Mouse (Mus musculus) kidney, embryonic 14.5 days (tissue): Measurements from ENCODE around the gene Tmem143. TPM values are rescaled to one million over a fixed set of nuclear protein-coding genes. Genes with fewer than 3 reads are reported as not detected.

Source experiments
- ATAC-seq: fragments of 200-750 bp; cut with Nextera tagmentation; 2 replicates; pipeline ENCODE4 v1.8.0; 2017; ENCODE audit warnings: moderate number of reproducible peaks, mild to moderate bottlenecking, moderate TSS enrichment, moderate library complexity; ENCODE audit not compliant: low FRiP score, low TSS enrichment
- H3K27ac ChIP-seq: fragments of 300-500 bp; sonication (generic); 2 replicates; pipeline ENCODE4 v1.5.1; 2014; ENCODE audit warnings: low read depth, mild to moderate bottlenecking, low read length, moderate library complexity, mixed read lengths
- H3K27me3 ChIP-seq: fragments of 300-500 bp; sonication (generic); 2 replicates; pipeline ENCODE4 v1.6.1; 2014; ENCODE audit warnings: mild to moderate bottlenecking, low read length; ENCODE audit not compliant: control insufficient read depth, insufficient read depth
- H3K36me3 ChIP-seq: fragments of 300-500 bp; sonication (generic); 2 replicates; pipeline ENCODE4 v1.6.1; 2014; ENCODE audit warnings: low read length, mixed read lengths; ENCODE audit not compliant: control insufficient read depth, insufficient read depth
- H3K4me1 ChIP-seq: fragments of 300-500 bp; sonication (generic); 2 replicates; pipeline ENCODE4 v1.6.1; 2014; ENCODE audit warnings: low read length, mixed read lengths; ENCODE audit not compliant: control insufficient read depth, insufficient read depth
- H3K4me2 ChIP-seq: fragments of 300-500 bp; sonication (generic); replicated peaks from 2 replicates; pipeline ENCODE4 v1.6.1; 2014; ENCODE audit warnings: low read depth, mild to moderate bottlenecking, low read length
- H3K4me3 ChIP-seq: fragments of 300-500 bp; sonication (generic); 2 replicates; pipeline ENCODE4 v1.5.1; 2014; ENCODE audit warnings: mild to moderate bottlenecking, low read length
- H3K9ac ChIP-seq: fragments of 300-500 bp; sonication (generic); 2 replicates; pipeline ENCODE4 v1.6.1; 2014; ENCODE audit warnings: low read depth, mild to moderate bottlenecking, low read length, moderate library complexity
- H3K9me3 ChIP-seq: fragments of 300-500 bp; sonication (generic); 2 replicates; pipeline ENCODE4 v1.6.1; 2016; ENCODE audit warnings: low read length; ENCODE audit not compliant: control insufficient read depth
- WGBS: fragments of 180-500 bp; shearing (Covaris S2); extraction: QIAGEN DNeasy Blood & Tissue Kit; methylation state at CpG from one replicate; pipeline ENCODE4 v1.1.7; 2014; 5-methylcytosine and 5-hydroxymethylcytosine counted together
- polyA plus RNA-seq: library from polyadenylated mRNA; unstranded; fragments of >200 nt; fragmentation: Nextera tagmentation; extraction: Ambion mirVana; gene quantifications from 2 replicates; pipeline ENCODE4 v1.2.1, GENCODE M21; 2014

Gene Tmem143
- polyA plus RNA-seq = 4.5 and 5.0 TPM in 2 replicates

DNA sequence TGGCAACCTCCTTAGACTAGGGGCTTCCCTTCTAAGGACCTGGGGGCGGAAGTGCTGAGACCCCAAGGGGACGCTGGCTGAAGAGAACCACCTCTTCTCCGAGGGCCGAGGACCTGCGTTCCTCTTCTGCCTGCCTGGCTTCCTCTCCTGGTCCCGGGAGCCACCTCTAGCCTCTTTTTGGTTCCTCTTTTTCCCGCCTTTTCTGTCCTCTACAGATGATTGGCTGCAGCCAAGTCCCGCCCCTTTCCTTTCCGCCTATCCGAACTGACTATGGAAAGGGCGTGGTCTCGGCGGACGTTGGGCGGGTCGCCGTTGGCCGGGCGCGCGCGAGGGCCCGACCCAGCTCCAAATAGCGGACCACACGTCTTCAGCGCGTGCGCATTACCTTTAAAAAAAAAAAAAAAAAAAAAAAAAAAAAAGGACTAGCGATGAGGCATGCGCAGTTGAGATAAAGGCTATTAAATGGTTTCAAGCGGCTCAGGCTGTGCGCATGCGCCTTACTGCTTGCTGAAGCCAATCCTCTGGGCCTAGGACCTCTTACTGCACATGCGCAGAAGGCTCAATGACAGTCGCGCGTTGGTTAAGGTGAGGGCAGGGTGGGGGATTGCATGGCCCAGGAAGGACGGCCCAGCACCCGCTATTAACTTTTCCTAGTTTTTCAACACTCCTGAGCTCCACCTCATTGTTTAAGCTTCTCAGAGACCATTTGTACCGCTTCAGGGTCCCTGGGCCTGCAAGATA is at the start of gene Tmem143, which contains the start of gene Syngr4:
Tmem143 (plus strand) TSS at position 425 of the 741 bp plus-strand sequence.
Syngr4 (minus strand) TSS at position 198 of the 741 bp plus-strand sequence.
- ATAC-seq = peak; percentile 86
- H3K36me3 ChIP-seq = no peaks in the 10 kb centered on the region
- WGBS = 1% methylated on average over 40 of the region's 40 CpGs
- H3K27ac ChIP-seq = peak within 1 kb of the TSS; percentile 57; the same call in 1 of the 2 replicates
- no peaks in the 10 kb centered on the region for H3K4me1 ChIP-seq
- no peaks in the 10 kb centered on the region for H3K27me3 ChIP-seq
- no peaks in the 10 kb centered on the region for H3K9me3 ChIP-seq
- H3K4me3 ChIP-seq = peak within 1 kb of the TSS; percentile 37
- H3K4me2 ChIP-seq = peak within 1 kb of the TSS; percentile 71
- H3K9ac ChIP-seq = peak within 1 kb of the TSS; percentile 54

DNA sequence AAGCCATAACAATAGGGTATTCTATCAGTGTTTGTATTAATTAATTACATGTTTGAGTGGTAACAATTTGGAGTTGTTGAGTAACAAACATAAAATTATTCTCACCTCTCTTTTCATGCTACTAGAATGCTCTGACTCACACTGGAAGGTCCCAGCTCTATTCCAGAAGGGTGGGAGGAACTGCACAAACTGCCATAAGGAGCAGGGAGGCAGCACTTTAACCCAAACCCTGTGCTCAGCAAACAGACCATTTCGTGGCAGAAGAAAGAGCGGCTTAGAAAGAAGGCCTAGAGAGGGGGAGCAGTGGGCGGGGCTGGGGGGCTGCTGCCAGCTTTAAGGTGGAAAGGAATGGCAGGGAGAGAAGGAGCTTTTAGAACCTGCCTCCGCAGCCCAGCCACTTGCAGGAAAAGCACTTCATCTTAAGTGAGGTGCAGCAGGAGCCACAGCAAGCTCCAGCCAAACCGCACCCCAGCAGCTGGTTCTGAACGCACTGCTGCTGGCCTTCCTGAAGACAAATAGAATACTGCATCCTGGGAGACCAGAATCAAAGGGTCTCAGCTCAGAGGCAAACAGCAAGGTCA is 48.2 kb upstream of the Tmem143 start:
- whole genome bisulfite sequencing = 17% methylated on average over 6 of the region's 6 CpGs
- no peaks in the 10 kb centered on the region for H3K4me1 ChIP-seq
- no peaks in the 10 kb centered on the region for H3K27me3 ChIP-seq
- ATAC-seq = no peak
- H3K36me3 ChIP-seq = no peaks in the 10 kb centered on the region
- H3K9ac ChIP-seq = 0 out of 2 replicates have a peak overlapping the region, but pooled peaks have one; percentile 7
- H3K27ac ChIP-seq = no peak overlapping the region
- H3K4me2 ChIP-seq = no peak overlapping the region
- H3K4me3 ChIP-seq = no peak overlapping the region
- no peaks in the 10 kb centered on the region for H3K9me3 ChIP-seq

DNA sequence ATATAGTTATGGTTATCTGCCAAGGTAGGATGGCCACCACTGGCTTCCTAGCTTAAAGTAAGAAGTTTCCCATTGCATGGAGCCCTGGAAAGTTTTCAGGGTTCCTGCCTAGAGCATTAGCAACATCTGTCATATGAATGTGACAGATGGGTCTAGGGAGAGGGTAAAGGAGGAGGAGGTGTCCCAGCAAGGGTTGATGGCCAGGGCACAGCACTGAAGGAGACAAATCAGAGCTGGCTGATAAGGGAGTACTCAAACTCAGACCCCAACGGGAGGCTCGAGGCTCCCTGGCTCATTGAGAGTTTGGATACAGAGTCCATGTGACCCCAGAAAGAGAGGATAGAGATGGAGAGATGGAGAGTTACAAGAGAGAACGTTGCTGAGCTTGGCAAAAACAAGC is 46.1 kb upstream of the Tmem143 start:
- H3K9me3 ChIP-seq = no peaks in the 10 kb centered on the region
- WGBS = 82% methylated on average over 3 of the region's 3 CpGs
- H3K27ac ChIP-seq = no peak overlapping the region
- no peaks in the 10 kb centered on the region for H3K36me3 ChIP-seq
- no peak for ATAC-seq
- H3K4me2 ChIP-seq = no peak overlapping the region
- no peaks in the 10 kb centered on the region for H3K4me1 ChIP-seq
- no peaks in the 10 kb centered on the region for H3K27me3 ChIP-seq
- no peak overlapping the region for H3K4me3 ChIP-seq
- H3K9ac ChIP-seq = no peak overlapping the region

DNA sequence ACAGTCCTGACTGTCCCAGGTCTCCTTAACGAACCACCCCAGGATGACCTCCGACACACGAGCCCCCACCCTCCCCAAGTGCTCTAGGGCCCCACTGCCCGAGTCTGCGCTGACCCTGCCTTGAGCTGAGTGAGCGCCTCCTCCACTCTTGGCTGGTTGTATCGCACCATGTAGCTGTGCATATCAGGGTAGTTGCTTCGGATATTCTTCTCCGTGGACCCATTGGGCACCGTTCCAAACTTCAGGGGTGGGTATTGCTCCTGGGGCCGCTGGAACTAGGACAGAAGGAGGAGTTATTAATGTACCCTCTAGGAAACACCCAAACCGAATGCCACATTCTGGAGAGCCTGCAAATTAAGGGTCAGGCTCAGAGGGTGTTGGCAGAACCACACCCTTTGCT is 43.7 kb upstream of the Tmem143 start:
- H3K36me3 ChIP-seq = no peaks in the 10 kb centered on the region
- no peak overlapping the region for H3K27ac ChIP-seq
- no peaks in the 10 kb centered on the region for H3K9me3 ChIP-seq
- peaks cover 14% of the 10 kb centered on the region; the same call in 1 of the 2 replicates for H3K27me3 ChIP-seq
- H3K4me2 ChIP-seq = no peak overlapping the region
- no peak overlapping the region for H3K9ac ChIP-seq
- no peak for ATAC-seq
- H3K4me3 ChIP-seq = no peak overlapping the region
- H3K4me1 ChIP-seq = peaks cover 13% of the 10 kb centered on the region
- WGBS = 73% methylated on average over 12 of the region's 12 CpGs

DNA sequence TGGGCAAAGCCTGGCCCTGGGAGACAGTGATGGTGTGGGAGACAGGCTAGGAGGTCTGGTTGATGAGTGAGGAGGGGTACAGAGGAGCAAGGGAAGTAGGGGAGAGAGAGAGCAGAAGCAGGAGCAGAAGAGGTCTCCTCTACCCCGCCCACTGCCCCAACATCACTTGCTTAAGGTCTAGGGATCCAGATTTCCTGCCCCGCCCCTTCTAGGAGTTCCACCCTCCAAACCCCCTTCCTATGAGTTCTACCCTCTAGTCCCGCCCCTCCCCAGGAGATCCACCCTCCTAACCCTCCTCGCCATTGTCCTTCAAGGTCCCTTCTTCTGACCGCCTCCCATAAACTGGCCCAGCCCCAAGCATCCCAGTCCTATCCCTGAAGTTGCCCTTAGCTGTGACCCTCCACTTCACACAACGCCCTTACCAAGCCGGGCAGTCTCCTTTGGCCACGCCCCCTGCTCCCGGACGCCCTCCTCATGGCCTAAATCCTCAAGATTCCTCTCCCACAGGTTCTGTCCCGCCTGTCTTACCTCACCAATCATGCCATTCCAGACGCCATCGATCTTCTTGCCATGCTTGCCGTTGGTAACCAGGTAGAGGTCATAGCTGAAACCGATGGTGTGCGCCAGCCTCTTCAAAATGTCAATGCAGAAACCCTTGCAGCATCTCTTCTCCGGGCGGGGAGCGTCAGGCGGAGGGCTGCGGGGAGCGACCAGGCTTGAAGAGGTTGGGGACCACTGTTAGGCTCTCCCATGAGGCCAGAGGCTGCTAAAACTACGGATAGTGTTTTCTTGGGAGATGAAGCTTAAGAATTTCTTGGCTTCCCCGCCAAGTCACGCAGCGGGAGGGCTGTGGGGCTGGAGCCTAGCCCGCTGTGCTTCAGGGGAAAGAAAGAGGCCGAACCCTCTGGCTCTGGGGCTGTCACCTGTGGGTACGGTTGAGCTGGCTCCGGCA is 39.5 kb upstream of the Tmem143 start:
- H3K4me2 ChIP-seq = peak overlapping the region; percentile 69
- no peaks in the 10 kb centered on the region for H3K9me3 ChIP-seq
- H3K27me3 ChIP-seq = peaks cover 14% of the 10 kb centered on the region; the same call in 1 of the 2 replicates
- peak overlapping the region; percentile 31; the same call in 1 of the 2 replicates for H3K9ac ChIP-seq
- WGBS = 5% methylated on average over 30 of the region's 30 CpGs
- peak overlapping the region; percentile 33 for H3K4me3 ChIP-seq
- no peak overlapping the region for H3K27ac ChIP-seq
- ATAC-seq = peak; percentile 50
- peaks cover 13% of the 10 kb centered on the region for H3K4me1 ChIP-seq
- no peaks in the 10 kb centered on the region for H3K36me3 ChIP-seq

DNA sequence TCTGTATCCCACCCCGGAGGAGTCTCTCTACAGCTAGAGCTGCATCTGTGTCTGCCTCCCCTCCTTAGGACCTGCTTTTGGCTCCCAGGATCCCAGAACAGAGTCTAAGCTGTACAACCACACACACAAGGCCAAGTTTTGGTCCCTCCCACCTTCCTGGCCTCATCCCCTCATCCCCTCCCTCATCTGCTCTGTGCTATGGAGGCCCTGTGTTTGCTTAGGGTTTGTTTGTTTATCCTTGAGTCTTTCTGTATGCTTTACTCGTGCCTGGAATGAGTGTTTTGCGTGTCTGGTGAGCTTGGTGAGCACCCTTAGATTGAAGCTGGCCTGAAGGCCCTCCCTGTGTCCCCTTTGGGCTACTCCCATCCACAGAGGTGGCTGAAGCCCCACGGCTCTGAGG is 37.7 kb upstream of the Tmem143 start:
- WGBS = 45% methylated on average over 4 of the region's 4 CpGs
- Histone ChIP-seq H3K27ac (no peak overlapping the region), H3K27me3 (peaks cover 14% of the 10 kb centered on the region; the same call in 1 of the 2 replicates), H3K9ac (no peak overlapping the region), H3K4me1 (peaks cover 13% of the 10 kb centered on the region), H3K4me2 (no peak overlapping the region; the same call in 1 of the 2 replicates), H3K9me3 (no peaks in the 10 kb centered on the region), H3K4me3 (no peak overlapping the region), H3K36me3 (no peaks in the 10 kb centered on the region)
- no peak for ATAC-seq

DNA sequence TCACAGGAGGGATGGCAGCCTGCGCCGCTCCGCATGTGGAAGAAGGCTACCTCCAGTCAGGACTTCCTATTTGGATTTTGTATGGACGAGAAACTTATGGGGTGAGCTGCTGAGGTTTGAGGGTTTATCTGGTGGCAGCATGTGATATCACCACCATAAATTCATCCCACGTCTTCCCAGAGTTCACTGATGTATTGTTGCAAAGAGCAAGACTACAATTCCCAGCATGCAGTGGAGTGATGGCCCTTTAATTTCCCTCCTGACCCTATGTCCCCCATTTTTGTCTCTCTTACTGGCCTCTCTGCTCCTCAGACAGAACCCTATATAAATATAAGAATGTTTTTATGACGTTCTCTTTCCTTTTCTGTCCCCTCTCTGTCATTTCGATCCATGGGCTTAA is 33.9 kb upstream of the Tmem143 start:
- no peak overlapping the region for H3K4me2 ChIP-seq
- no peaks in the 10 kb centered on the region for H3K9me3 ChIP-seq
- H3K36me3 ChIP-seq = no peaks in the 10 kb centered on the region
- 84% methylated on average over 7 of the region's 7 CpGs for whole genome bisulfite sequencing
- H3K4me1 ChIP-seq = peaks cover under 1% of the 10 kb centered on the region
- peaks cover 7% of the 10 kb centered on the region; the same call in 1 of the 2 replicates for H3K27me3 ChIP-seq
- no peak overlapping the region for H3K4me3 ChIP-seq
- no peak overlapping the region for H3K9ac ChIP-seq
- no peak for ATAC-seq
- H3K27ac ChIP-seq = no peak overlapping the region

DNA sequence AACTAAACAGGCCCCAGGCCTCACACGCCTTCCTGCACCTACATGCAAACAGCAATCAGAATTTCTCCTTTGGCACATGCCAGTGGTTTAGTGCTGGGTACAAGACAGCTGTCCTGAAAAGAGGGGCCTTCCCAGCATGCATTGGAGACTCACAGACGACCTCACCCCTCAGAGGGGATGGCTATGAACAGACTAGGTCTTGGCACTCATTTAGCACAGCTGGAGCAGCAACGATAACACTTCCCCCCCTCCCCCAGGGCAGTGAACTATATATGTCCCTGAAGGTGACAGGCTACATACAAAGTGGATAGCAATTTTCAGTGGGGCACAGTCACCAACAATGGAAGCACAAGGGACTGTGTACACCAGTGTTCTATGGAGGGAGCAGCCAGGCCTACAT is 32.3 kb upstream of the Tmem143 start:
- Histone ChIP-seq H3K9ac (no peak overlapping the region), H3K4me3 (no peak overlapping the region), H3K27me3 (peaks cover 17% of the 10 kb centered on the region), H3K9me3 (no peaks in the 10 kb centered on the region), H3K36me3 (no peaks in the 10 kb centered on the region), H3K4me2 (no peak overlapping the region), H3K4me1 (peaks cover 9% of the 10 kb centered on the region; the same call in 1 of the 2 replicates), H3K27ac (no peak overlapping the region)
- WGBS = 64% methylated on average over 3 of the region's 3 CpGs
- ATAC-seq = no peak
